Mouse (Mus musculus): ENCODE measurements at regions not wholly inside any gene's neighbourhood (a gene's known extent, or its start where the extent isn't known, plus 50 kb on each side); places are given as distances from the start of the nearest gene placed in this dataset.
A peak's percentile ranks its signal among the peaks of the same experiment; 100 is the strongest.

DNA sequence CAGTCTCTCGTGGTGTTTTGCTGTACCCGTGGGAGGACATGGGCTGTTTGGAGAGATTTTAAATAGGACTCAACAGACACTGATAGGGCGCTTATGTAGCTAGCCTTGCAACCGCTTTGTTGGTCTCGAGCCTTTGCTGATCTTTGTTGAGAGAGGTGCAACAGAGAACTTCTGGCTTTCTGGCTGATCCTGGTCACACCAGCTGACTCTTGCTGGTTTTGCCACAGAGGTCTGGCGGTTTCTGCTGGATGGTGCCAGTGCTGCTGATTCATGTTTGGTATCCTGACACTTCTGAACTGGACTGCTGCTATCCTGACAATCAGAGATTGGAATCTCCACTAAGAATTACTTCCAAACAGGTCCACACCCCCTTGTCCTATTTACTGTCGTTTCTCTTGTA lies 102.1 kb upstream of the Sh3bp4 start:
- no peak for ATAC-seq (ENCODE audit: low FRiP score)
- no peak overlapping the region for H3K4me2 ChIP-seq
- H3K4me3 ChIP-seq (replicated peaks): no peak overlapping the region
- H3K9me3 ChIP-seq (replicated peaks): no peaks in the 10 kb centered on the region
- WGBS: 90% methylated on average over 7 of the region's 7 CpGs
- no peaks in the 10 kb centered on the region for H3K4me1 ChIP-seq
- no peak overlapping the region for H3K27ac ChIP-seq (replicated peaks)
- no peak overlapping the region for H3K9ac ChIP-seq (replicated peaks)
- no peaks in the 10 kb centered on the region for H3K36me3 ChIP-seq
- H3K27me3 ChIP-seq (replicated peaks): no peaks in the 10 kb centered on the region

DNA sequence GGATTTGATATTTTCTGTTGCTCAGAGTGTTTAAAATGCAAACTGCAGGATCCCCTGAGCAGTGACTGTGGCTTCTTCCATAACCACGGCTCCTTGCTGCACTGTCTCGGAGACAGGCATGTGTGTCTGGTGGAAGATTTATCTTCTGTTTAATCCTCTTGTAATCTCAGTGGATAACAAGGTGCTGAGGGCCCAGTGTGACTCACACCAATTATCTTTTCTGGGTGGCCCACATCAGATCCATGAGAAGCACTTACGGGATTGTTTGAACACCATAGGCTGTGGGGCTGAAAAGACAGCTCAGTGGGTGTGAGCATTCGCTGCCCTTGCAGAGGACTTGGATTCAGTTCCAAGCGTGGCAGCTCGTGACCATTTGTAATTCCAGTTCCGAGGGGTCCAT lies 101.2 kb upstream of the Sh3bp4 start:
- Histone ChIP-seq H3K9ac (replicated peaks) (no peak overlapping the region), H3K36me3 (no peaks in the 10 kb centered on the region), H3K27me3 (replicated peaks) (no peaks in the 10 kb centered on the region), H3K9me3 (replicated peaks) (no peaks in the 10 kb centered on the region), H3K4me1 (no peaks in the 10 kb centered on the region), H3K4me2 (no peak overlapping the region), H3K4me3 (replicated peaks) (no peak overlapping the region), H3K27ac (replicated peaks) (no peak overlapping the region)
- ATAC-seq (ENCODE audit: low FRiP score): no peak
- 79% methylated on average over 7 of the region's 7 CpGs for WGBS

DNA sequence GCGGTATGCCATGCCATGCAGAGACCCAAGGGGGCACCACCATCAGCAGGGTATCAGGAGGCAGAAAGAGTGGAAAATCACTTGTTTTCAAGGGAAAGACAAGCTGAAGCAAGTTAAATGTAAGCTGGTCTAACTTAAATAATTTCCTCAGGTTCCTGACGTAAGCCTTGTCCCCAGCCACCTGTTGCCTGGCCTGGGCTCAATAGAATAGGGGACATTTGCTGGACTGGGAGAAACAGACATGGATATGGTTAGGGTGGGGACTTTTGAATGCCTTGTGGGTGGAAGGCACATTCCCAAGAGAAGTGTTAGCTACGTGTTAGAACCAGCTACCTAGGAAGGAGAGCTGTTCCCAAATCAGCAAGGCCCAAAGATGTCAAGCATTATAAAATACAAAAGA lies 100.6 kb upstream of the Sh3bp4 start:
- H3K27me3 ChIP-seq (replicated peaks): no peaks in the 10 kb centered on the region
- H3K27ac ChIP-seq (replicated peaks): no peak overlapping the region
- 90% methylated on average over 3 of the region's 3 CpGs for WGBS
- H3K9ac ChIP-seq (replicated peaks): no peak overlapping the region
- no peak overlapping the region for H3K4me2 ChIP-seq
- no peaks in the 10 kb centered on the region for H3K4me1 ChIP-seq
- no peak overlapping the region for H3K4me3 ChIP-seq (replicated peaks)
- no peak for ATAC-seq (ENCODE audit: low FRiP score)
- H3K9me3 ChIP-seq (replicated peaks): no peaks in the 10 kb centered on the region
- H3K36me3 ChIP-seq: no peaks in the 10 kb centered on the region

DNA sequence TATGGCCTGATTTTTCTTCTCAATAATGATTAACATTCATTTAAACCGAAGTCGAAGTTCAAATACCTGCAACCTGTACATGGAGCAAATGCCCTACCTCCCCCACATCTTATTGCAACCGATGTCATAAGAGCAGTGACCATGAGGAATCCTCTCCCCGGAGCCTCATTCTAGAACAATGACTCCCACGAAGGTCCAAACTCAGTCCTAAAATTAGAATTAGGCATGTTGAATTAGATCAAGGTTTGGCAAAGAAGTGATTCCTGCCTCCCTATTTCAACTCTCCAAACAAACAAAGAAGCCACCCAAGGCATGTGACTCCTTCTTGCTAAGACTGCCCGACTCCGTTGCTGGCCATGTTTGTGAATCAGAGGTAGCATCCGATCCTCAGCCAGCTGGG lies 94.1 kb upstream of the Sh3bp4 start:
- no peak overlapping the region for H3K27ac ChIP-seq (replicated peaks)
- H3K9ac ChIP-seq (replicated peaks): no peak overlapping the region
- H3K9me3 ChIP-seq (replicated peaks): no peaks in the 10 kb centered on the region
- no peaks in the 10 kb centered on the region for H3K27me3 ChIP-seq (replicated peaks)
- 89% methylated on average over 8 of the region's 8 CpGs for WGBS
- H3K4me2 ChIP-seq: no peak overlapping the region
- no peaks in the 10 kb centered on the region for H3K36me3 ChIP-seq
- no peak overlapping the region for H3K4me3 ChIP-seq (replicated peaks)
- ATAC-seq (ENCODE audit: low FRiP score): no peak
- no peaks in the 10 kb centered on the region for H3K4me1 ChIP-seq

DNA sequence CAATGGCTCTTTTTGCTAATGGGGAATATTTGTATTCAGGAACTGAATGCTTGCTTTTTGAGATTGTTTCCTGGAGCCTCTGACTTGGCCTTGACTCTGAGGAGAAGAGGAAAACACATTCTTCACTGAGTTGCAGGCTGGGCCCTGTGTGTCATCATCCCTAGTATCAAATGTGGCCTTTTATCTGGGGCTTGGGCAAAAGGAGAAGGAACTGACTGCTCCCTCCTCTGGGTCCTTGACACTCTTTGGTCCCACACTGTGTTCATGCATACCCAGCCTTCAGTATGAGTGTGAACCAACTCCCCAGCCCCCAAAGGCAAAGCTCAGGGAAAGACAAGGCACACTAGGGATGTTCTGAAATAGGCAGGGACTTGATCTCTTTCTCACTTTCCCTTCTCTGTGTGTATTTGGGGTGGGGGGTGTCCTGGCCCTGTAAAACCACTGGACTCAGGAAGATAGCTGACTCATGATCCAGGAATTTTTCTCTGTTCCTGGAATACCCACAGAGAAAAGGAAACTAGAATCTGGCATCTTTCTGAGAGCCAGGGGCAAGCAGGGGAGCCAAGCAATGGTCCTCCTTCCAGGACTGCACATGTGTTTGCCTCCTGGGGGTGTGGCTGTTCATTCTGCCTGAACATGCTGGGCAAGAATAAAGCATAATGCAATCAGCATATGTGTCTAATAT lies 82.1 kb upstream of the Sh3bp4 start:
- Histone ChIP-seq H3K27ac (replicated peaks) (no peak overlapping the region), H3K4me1 (no peaks in the 10 kb centered on the region), H3K36me3 (no peaks in the 10 kb centered on the region), H3K9me3 (replicated peaks) (no peaks in the 10 kb centered on the region), H3K4me2 (no peak overlapping the region), H3K27me3 (replicated peaks) (no peaks in the 10 kb centered on the region), H3K4me3 (replicated peaks) (no peak overlapping the region), H3K9ac (replicated peaks) (no peak overlapping the region)
- no peak for ATAC-seq (ENCODE audit: low FRiP score)

DNA sequence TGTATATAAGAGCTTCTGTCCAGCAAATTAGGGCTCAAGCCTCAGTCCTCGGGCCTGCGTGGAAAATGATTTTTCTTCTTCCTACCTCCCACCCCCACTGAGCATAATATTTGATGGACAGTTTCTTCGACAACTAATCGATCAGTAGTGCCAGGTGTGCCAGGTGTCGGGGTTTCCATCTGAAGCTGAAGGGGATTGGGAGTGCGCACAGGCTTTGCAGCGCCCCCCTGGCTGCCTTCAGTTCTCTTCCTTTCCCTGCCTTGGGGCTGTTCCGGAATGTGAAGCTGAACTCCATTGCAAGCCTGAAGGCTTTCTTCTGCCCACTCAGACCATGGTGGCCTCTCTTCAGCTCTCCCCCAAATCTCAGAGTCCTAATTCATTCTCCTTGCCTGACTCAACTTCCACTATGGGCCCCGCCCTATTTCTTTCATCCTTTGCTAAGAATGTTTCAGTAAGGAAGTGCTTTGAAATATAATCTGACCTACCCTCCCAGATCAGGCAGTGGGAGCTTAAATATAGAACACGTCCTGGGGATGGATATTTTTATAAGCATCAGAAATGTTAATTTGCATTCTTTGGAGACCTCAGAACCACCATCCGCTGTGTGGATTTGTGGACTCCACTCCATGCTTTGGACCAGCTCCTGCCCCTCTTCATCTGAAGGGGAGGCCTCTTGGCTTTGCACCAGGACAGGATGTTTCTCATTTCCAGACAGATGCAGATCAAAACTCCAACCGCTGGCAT lies 75.5 kb upstream of the Sh3bp4 start:
- Histone ChIP-seq H3K9ac (replicated peaks) (no peak overlapping the region), H3K4me1 (peaks cover 23% of the 10 kb centered on the region), H3K4me2 (no peak overlapping the region), H3K4me3 (replicated peaks) (no peak overlapping the region), H3K27ac (replicated peaks) (0 out of 2 replicates have a peak overlapping the region, but pooled peaks have one; percentile 14), H3K36me3 (no peaks in the 10 kb centered on the region), H3K27me3 (replicated peaks) (no peaks in the 10 kb centered on the region), H3K9me3 (replicated peaks) (no peaks in the 10 kb centered on the region)
- 78% methylated on average over 12 of the region's 12 CpGs for WGBS
- no peak for ATAC-seq (ENCODE audit: low FRiP score)

DNA sequence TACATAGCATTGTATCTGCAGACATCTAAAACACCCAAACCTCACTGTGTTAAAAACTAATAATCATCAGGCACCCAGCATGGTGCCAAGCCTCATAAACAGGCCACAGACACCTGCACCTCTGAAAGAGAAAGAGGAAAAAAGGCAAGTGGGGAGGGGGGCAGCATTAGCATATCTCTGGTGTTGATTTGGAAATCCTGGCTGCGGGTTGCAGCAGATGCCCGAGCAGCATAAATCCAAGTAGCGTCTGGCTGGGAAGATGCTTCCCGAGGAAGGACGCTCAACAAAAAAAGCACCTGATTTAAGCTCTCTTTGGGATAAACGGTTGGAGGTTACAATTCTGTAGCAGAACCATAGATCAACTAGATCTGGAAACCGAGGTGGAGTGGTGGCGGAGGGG lies 74.3 kb upstream of the Sh3bp4 start:
- Histone ChIP-seq H3K36me3 (no peaks in the 10 kb centered on the region), H3K27ac (replicated peaks) (peak overlapping the region; percentile 56), H3K27me3 (replicated peaks) (no peaks in the 10 kb centered on the region), H3K4me3 (replicated peaks) (no peak overlapping the region), H3K4me2 (peak overlapping the region; percentile 23), H3K9me3 (replicated peaks) (no peaks in the 10 kb centered on the region), H3K4me1 (peaks cover 23% of the 10 kb centered on the region), H3K9ac (replicated peaks) (no peak overlapping the region)
- WGBS: 15% methylated on average over 8 of the region's 8 CpGs
- 0 out of 2 replicates have a peak, but pooled peaks have one; percentile 24 for ATAC-seq (ENCODE audit: low FRiP score)

DNA sequence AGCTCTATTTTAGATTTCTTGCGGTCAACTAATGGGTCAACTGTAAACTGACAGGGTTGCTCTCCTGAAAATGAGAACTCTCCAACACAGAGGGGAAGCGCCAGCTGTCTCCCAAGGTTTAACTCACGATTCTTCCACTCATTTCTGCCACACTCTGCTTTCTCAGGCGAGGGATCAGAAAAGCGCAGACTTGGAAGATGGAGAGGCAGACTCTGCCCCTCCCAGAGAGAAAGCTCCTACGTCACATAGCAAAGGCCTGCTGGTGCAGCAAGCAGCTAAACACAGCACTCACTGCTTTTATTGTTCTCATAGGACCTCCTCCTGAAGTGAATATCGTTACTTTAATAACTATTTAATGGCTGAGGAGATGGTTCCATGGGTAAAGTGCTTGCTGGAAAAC lies 73.6 kb upstream of the Sh3bp4 start:
- ATAC-seq (ENCODE audit: low FRiP score): no peak
- Histone ChIP-seq H3K4me1 (peaks cover 23% of the 10 kb centered on the region), H3K4me2 (no peak overlapping the region), H3K9ac (replicated peaks) (no peak overlapping the region), H3K4me3 (replicated peaks) (no peak overlapping the region), H3K27me3 (replicated peaks) (no peaks in the 10 kb centered on the region), H3K36me3 (no peaks in the 10 kb centered on the region), H3K9me3 (replicated peaks) (no peaks in the 10 kb centered on the region), H3K27ac (replicated peaks) (peak overlapping the region; percentile 49; the same call in 1 of the 2 replicates)
- 36% methylated on average over 7 of the region's 7 CpGs for WGBS

DNA sequence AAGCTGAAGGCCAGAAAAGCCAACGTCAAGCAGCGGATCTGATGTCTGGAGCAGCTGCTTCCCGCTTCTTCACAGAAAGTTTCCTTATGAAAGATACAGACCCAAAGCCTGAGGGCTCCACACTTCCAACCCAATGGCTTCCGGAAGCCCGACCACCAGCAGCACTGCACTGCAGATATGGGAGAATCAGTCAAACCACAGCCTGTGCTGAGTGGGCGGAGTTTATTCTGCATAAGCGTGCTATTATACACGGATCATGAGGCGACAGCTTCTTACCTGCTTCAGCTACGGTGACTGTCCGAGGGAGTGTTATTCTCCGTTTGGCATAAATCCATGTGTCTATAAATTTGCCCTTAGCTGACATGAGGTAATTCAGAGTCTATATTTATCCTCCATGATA lies 72.4 kb upstream of the Sh3bp4 start:
- 69% methylated on average over 12 of the region's 12 CpGs for WGBS
- no peak for ATAC-seq (ENCODE audit: low FRiP score)
- Histone ChIP-seq H3K4me2 (no peak overlapping the region), H3K4me3 (replicated peaks) (no peak overlapping the region), H3K36me3 (no peaks in the 10 kb centered on the region), H3K9me3 (replicated peaks) (no peaks in the 10 kb centered on the region), H3K9ac (replicated peaks) (no peak overlapping the region), H3K27ac (replicated peaks) (no peak overlapping the region), H3K4me1 (peaks cover 23% of the 10 kb centered on the region), H3K27me3 (replicated peaks) (no peaks in the 10 kb centered on the region)

DNA sequence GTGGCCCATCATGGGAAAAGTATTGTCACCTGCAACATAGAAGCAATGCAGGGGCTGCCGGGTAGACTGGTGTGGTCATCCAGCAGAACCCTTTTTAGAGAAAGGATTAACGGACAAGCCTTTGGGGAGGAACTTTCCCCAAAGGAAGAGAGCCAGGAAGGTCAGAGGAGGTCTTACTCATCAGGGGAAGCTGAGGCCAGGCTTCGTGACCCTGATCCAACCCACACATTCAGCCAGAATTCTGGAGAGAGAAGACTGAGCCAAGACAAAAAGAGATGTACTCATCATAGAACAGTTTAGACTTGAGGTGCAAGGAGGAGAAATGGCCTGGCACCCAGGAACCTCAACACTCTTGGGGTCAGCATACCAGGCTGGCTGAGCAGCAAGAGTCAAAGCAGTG lies 67.9 kb upstream of the Sh3bp4 start:
- no peaks in the 10 kb centered on the region for H3K36me3 ChIP-seq
- 0 out of 2 replicates have a peak, but pooled peaks cover 4% of the 10 kb centered on the region for H3K4me1 ChIP-seq
- ATAC-seq (ENCODE audit: low FRiP score): no peak
- H3K4me3 ChIP-seq (replicated peaks): no peak overlapping the region
- no peaks in the 10 kb centered on the region for H3K27me3 ChIP-seq (replicated peaks)
- H3K9me3 ChIP-seq (replicated peaks): no peaks in the 10 kb centered on the region
- H3K4me2 ChIP-seq: no peak overlapping the region
- H3K27ac ChIP-seq (replicated peaks): no peak overlapping the region
- no peak overlapping the region for H3K9ac ChIP-seq (replicated peaks)
- 94% methylated on average over 3 of the region's 3 CpGs for WGBS

DNA sequence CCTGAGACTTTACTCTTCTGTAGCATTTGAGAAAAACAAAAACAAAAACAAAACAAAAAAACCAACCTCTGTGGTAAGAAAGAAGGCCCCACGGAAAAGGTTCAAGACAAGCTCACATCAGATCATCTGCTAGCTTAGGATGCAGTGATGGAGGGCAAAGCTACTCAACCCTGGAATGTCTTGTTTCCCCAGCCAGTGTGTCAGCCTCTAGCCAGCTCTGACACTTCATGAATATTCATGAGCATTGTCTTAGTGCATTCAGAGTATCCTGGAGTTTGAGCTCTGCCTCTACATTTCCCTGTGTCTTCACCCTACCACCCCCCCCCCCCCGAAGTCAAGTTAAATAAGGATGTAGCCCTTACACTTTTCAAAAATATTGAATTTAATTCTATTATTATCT lies 66.5 kb upstream of the Sh3bp4 start:
- H3K36me3 ChIP-seq: no peaks in the 10 kb centered on the region
- no peak overlapping the region for H3K9ac ChIP-seq (replicated peaks)
- H3K27ac ChIP-seq (replicated peaks): no peak overlapping the region
- WGBS: 68% methylated on average over 2 of the region's 2 CpGs
- ATAC-seq (ENCODE audit: low FRiP score): no peak
- H3K4me2 ChIP-seq: no peak overlapping the region
- H3K27me3 ChIP-seq (replicated peaks): no peaks in the 10 kb centered on the region
- H3K4me3 ChIP-seq (replicated peaks): no peak overlapping the region
- H3K4me1 ChIP-seq: no peaks in the 10 kb centered on the region
- H3K9me3 ChIP-seq (replicated peaks): no peaks in the 10 kb centered on the region

DNA sequence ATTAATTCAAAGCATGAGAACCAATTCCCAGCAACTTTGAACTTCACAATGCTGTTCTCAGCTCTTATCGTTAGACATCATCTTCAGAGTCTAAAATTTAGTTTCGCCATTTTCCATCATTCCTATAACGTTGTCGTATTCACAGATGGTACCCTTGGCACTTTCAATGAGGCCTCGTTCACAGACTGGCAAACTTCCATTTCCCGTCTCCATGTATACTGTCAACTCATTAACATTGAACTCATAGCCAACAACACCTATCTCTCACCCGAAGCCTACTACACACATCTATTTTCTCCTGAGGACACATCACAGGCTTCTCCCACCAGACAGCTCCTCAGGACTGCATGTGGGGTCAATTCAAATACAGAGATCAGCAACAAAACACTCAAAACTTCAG lies 62.7 kb upstream of the Sh3bp4 start:
- H3K4me1 ChIP-seq: no peaks in the 10 kb centered on the region
- no peaks in the 10 kb centered on the region for H3K36me3 ChIP-seq

More for the DNA sequence above, 62.7 kb upstream of the Sh3bp4 start:
- no peak overlapping the region for H3K9ac ChIP-seq (replicated peaks)
- H3K27me3 ChIP-seq (replicated peaks): no peaks in the 10 kb centered on the region
- no peak for ATAC-seq (ENCODE audit: low FRiP score)
- H3K9me3 ChIP-seq (replicated peaks): no peaks in the 10 kb centered on the region
- no peak overlapping the region for H3K4me2 ChIP-seq
- 82% methylated on average over 7 of the region's 7 CpGs for WGBS
- no peak overlapping the region for H3K27ac ChIP-seq (replicated peaks)
- H3K4me3 ChIP-seq (replicated peaks): no peak overlapping the region
